Mouse (Mus musculus) cortical plate, adult 2 months (tissue): ENCODE data around the gene Zfp941. TPM values are rescaled to one million over a fixed set of nuclear protein-coding genes. Genes with fewer than 3 reads are reported as not detected.

Experiments
- H3K27ac ChIP-seq: fragments of 200-500 bp; 2 replicates; pipeline ENCODE4 v1.5.1; 2012; ENCODE audit warnings: low read length, control low read depth, inconsistent platforms; ENCODE audit not compliant: insufficient read depth
- H3K4me1 ChIP-seq: fragments of 200-500 bp; 2 replicates; pipeline ENCODE4 v1.6.1; 2011; ENCODE audit warnings: low read length; ENCODE audit not compliant: control insufficient read depth, insufficient read depth
- H3K4me3 ChIP-seq: fragments of 200-500 bp; 2 replicates; pipeline ENCODE4 v1.5.1; 2011; ENCODE audit warnings: mild to moderate bottlenecking, low read length, control low read depth; ENCODE audit not compliant: insufficient read depth
- CTCF ChIP-seq: fragments of 200-500 bp; IDR thresholded peaks from 2 replicates; pipeline ENCODE4 v1.5.1; 2011; ENCODE audit warnings: mild to moderate bottlenecking, control low read depth, low read length; ENCODE audit not compliant: insufficient read depth; ENCODE audit errors: extremely low read depth
- POLR2A ChIP-seq: fragments of 200-500 bp; IDR thresholded peaks from 2 replicates; pipeline ENCODE4 v1.6.1; 2011; ENCODE audit warnings: mild to moderate bottlenecking, low read length, control low read depth; ENCODE audit not compliant: insufficient read depth; ENCODE audit errors: extremely low read depth
- polyA plus RNA-seq: library from polyadenylated mRNA; depleted of rRNA; stranded (reverse); fragments of >200 nt; gene quantifications from 2 replicates; pipeline ENCODE4 v1.2.3, GENCODE M21; 2012

The Zfp941 gene
- polyA plus RNA-seq, 1 experiment: 17.5 TPM

- H3K4me3 ChIP-seq: no peak overlapping the region
- TF ChIP-seq POLR2A: peak; percentile 19; the same call in 1 of the 2 replicates
- peak; percentile 67 for TF ChIP-seq CTCF
- H3K4me1 ChIP-seq: peaks cover 2% of the 10 kb centered on the region; the same call in 1 of the 2 replicates
- H3K27ac ChIP-seq: peak overlapping the region; percentile 30; the same call in 1 of the 2 replicates
Measured at GRCm38 (mm10) chr7:140828171-140828881, 6.3 kb upstream of the Zfp941 start.

DNA sequence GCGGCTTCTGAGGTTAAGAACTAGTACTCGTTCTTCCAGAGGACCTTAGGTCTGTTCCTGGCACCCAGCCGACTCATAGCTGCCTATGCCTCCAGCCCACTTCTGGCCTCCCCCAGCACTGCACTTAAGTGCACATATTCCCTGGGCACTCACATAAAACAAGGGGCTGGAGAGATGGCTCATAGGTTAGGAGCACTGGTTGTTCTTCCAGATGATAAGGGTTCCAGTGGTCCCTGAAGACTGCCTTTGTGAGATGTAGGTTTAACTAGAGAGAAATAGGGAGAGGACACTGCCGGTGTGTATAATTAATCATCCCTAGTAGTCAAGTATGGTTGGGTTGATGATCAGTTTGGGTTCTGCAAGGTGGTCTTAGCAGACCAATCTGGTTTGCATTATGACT is 753 bp upstream of the Zfp941 start:
- Histone ChIP-seq H3K4me3 (no peak overlapping the region), H3K4me1 (peaks cover 5% of the 10 kb centered on the region), H3K27ac (no peak overlapping the region)
- TF ChIP-seq CTCF: no peak
- TF ChIP-seq POLR2A: no peak

- H3K4me3 ChIP-seq: peak overlapping the region; percentile 61
- H3K4me1 ChIP-seq: peaks cover 3% of the 10 kb centered on the region
- TF ChIP-seq CTCF (no peak), POLR2A (no peak)
- peak overlapping the region; percentile 57; the same call in 1 of the 2 replicates for H3K27ac ChIP-seq
Measured at GRCm38 (mm10) chr7:140821305-140821652, 699 bp downstream of the Zfp941 start.

DNA sequence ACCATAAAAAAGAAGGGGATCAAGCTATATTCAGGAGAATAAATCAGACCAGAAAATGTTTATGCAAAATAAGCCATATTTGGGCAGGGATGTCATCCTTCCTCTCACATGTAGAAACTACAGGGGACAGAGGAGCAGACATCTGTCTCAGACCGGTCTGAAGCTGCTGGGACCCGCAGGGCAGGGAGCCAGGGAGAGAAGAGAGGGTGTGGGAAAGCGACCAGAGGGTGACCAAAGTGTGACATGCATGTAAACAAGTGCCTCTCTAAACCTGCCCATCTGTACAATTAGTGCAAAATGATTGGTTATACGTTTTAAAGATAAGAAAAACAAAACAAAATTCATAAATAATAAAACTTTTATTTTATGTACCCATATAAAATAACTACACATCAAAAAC is 1.8 kb downstream of the Zfp941 start:
- Histone ChIP-seq H3K4me3 (no peak overlapping the region), H3K4me1 (peaks cover 3% of the 10 kb centered on the region), H3K27ac (no peak overlapping the region)
- TF ChIP-seq POLR2A (no peak), CTCF (no peak)

DNA sequence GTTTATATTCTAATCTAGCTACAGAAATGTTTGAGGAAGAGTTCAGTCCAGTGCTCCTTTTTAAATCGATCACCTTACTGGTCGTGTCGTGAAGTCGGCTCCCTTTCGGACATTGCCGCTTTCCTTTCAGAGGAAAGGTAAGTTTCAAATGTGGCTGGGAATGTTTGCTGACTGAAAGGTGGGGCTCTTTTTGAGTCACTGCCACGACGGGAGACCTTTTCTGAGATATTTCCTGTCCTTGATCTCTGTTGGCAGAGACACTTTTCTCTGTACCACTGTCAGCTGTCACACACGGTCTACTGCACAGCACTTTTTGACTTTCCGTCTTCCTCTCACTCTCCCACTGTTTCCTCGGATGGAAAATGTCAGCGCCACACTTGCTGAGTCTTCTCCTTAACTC is 9.1 kb downstream of the Zfp941 start:
- no peak overlapping the region for H3K27ac ChIP-seq
- TF ChIP-seq POLR2A (no peak), CTCF (no peak)
- peaks cover 1% of the 10 kb centered on the region for H3K4me1 ChIP-seq
- no peak overlapping the region for H3K4me3 ChIP-seq

DNA sequence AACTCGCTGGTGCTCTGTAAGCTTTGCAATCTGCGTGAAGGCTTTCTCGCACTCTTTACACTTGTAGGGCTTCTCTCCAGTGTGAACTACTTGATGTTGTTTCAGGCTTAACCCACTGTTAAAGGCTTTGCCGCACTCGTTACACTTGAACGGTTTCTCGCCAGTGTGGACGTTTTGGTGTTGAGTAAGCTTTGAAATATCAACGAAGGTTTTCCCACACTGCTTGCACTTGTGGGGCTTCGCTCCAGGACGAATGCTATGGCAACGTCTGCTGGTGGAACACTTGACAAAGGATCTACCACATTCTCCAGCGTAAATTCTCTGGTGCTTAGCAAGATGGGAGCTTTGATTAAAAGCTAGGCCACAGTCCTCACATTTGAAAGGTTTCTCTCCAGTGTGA is 10.3 kb downstream of the Zfp941 start:
- Histone ChIP-seq H3K27ac (no peak overlapping the region), H3K4me3 (no peak overlapping the region), H3K4me1 (no peaks in the 10 kb centered on the region; the same call in 1 of the 2 replicates)
- TF ChIP-seq CTCF (no peak), POLR2A (no peak)

GRCm38 (mm10) chr7:140810496-140810895 is 11.5 kb downstream of the Zfp941 start:
- no peak overlapping the region for H3K4me3 ChIP-seq

DNA sequence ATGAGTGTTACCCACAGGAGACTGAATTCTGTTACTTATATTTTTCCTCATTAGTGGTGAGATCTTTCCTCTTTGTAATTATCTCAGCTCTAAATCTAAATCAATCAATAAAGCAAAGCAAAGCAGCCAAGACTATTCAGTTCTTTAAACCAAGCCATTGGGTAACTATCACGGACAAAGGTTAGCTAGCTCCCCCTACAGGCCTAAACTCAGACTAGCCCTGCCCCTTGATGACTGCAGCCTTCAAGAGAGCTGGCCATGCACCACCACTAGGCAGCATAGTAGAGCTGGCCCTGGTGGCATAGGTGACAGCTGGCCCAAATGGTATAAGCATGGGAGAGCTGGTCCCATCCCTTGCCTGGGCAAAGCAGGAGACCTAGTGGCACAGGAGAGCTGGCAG is 16.3 kb downstream of the Zfp941 start:
- H3K4me3 ChIP-seq: no peak overlapping the region
- TF ChIP-seq POLR2A: no peak
- TF ChIP-seq CTCF: peak; percentile 80
- H3K4me1 ChIP-seq: no peaks in the 10 kb centered on the region
- H3K27ac ChIP-seq: no peak overlapping the region

More at GRCm38 (mm10) chr7:140810496-140810895, 11.5 kb downstream of the Zfp941 start:
- Histone ChIP-seq H3K4me1 (no peaks in the 10 kb centered on the region; the same call in 1 of the 2 replicates), H3K27ac (no peak overlapping the region)
- TF ChIP-seq POLR2A (no peak), CTCF (peak; percentile 16; the same call in 1 of the 2 replicates)

DNA sequence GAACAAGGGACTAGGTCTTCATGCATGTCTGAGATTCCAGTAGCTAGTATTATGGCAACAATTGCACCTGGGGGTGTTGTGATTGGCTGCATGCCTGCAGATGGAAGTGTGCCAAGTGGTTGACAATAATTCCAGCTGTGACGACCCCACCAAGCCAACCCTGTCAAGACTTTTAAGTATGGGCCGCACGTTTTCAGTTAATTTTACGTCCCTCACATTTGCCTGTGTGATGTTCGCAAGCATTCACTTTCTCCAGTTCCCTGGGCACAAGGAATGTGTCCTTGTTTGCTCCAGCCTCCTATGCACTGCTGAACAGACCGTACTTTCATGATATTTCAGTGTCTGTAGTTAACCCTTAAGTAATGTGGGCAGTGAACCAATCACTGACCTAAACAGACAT is 19.3 kb downstream of the Zfp941 start:
- Histone ChIP-seq H3K4me1 (no peaks in the 10 kb centered on the region), H3K27ac (no peak overlapping the region), H3K4me3 (no peak overlapping the region)
- TF ChIP-seq POLR2A (no peak), CTCF (no peak)

- no peak overlapping the region for H3K4me3 ChIP-seq
- no peak for TF ChIP-seq CTCF
- TF ChIP-seq POLR2A: no peak
- no peak overlapping the region for H3K27ac ChIP-seq
- H3K4me1 ChIP-seq: no peaks in the 10 kb centered on the region
Measured at GRCm38 (mm10) chr7:140798212-140798611, 23.8 kb downstream of the Zfp941 start.

- Histone ChIP-seq H3K27ac (no peak overlapping the region), H3K4me3 (no peak overlapping the region), H3K4me1 (no peaks in the 10 kb centered on the region)
- TF ChIP-seq CTCF (no peak), POLR2A (no peak)
Measured at GRCm38 (mm10) chr7:140797619-140798018, 24.4 kb downstream of the Zfp941 start.
